Mouse (Mus musculus) brain, embryonic 14.5 days (tissue): ENCODE data around the gene Kdm4a.

ENCODE experiments used
- CTCF ChIP-seq: fragments of 200-500 bp; IDR thresholded peaks from 2 replicates; pipeline ENCODE4 v1.5.1; 2012; ENCODE audit warnings: inconsistent platforms, mild to moderate bottlenecking, moderate library complexity, borderline replicate concordance; ENCODE audit not compliant: insufficient read depth, insufficient read length; ENCODE audit errors: extremely low read depth
- POLR2A ChIP-seq: fragments of 200-500 bp; IDR thresholded peaks from 2 replicates; pipeline ENCODE4 v1.6.1; 2012; ENCODE audit warnings: mild to moderate bottlenecking, inconsistent platforms, borderline replicate concordance; ENCODE audit not compliant: poor library complexity, insufficient read depth, insufficient read length, severe bottlenecking; ENCODE audit errors: extremely low read depth

DNA sequence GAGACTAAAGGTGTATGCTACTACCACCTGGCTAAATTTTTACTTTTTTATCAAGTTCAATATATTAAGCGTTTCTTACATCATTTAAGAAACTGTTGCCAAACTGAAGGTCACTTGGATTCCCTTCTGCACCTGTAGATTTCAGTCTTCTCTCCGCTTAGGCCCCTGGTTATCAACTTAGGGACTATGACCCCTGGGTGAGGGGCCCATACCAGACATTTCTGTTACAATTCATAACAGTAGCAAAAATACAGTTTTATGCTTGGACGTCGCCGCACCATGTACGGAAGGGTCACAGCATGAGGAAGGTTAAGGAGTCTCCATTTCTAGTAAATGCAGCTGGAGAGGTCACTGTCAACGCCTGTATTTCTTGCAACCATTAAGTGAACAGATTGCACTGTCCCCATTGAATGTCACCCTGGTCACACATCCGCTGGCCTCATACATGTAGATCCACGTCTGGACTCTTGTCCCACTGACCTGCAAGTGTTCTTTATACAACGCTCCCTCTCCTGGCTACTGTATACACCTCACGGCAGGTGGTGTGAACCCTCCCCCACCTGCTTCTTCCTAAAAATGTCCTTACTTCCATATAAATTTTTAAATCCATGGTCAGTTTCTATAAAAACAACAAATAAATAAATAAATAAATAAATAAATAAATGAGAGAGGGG lies 86.9 kb downstream of the Kdm4a start:
- no peak for TF ChIP-seq POLR2A
- no peak for TF ChIP-seq CTCF
